Mouse (Mus musculus) frontal cortex, adult (tissue): ENCODE measurements at regions not wholly inside any gene's neighbourhood (a gene's known extent, or its start where the extent isn't known, plus 50 kb on each side); places are given as distances from the start of the nearest gene placed in this dataset.

Source experiments
- ATAC-seq: cut with Nextera tagmentation; 2 replicates; pipeline ENCODE4 v1.9.2; 2017; ENCODE audit warnings: mild to moderate bottlenecking, moderate library complexity, mixed read lengths; ENCODE audit not compliant: low TSS enrichment

- peak; percentile 93 for ATAC-seq
Observed at GRCm38 (mm10) chr2:143133931-143134330, 55.7 kb downstream of the Otor start.

- no peak for ATAC-seq
Observed at GRCm38 (mm10) chr2:143149189-143149588, 70.9 kb downstream of the Otor start.

- ATAC-seq: no peak
Observed at GRCm38 (mm10) chr2:143164081-143164984, 86.1 kb downstream of the Otor start.

- ATAC-seq: no peak
Observed at GRCm38 (mm10) chr2:143166771-143167170, 88.5 kb downstream of the Otor start.

- no peak for ATAC-seq
Observed at GRCm38 (mm10) chr2:143170648-143171047, 92.4 kb downstream of the Otor start.

GRCm38 (mm10) chr2:143184614-143185013 is 106.3 kb downstream of the Otor start:
- peak; percentile 91 for ATAC-seq

GRCm38 (mm10) chr2:143192256-143193164 is 114.2 kb downstream of the Otor start:
- ATAC-seq: no peak

GRCm38 (mm10) chr2:143193165-143193551 is 114.9 kb downstream of the Otor start:
- ATAC-seq: no peak

- peak; percentile 90 for ATAC-seq
Observed at GRCm38 (mm10) chr2:143199583-143200249, 121.4 kb downstream of the Otor start.

GRCm38 (mm10) chr2:143206053-143206452 is 127.8 kb downstream of the Otor start:
- ATAC-seq: peak; percentile 96

GRCm38 (mm10) chr2:143207191-143207590 is 128.9 kb downstream of the Otor start:
- no peak for ATAC-seq

- ATAC-seq: no peak
Observed at GRCm38 (mm10) chr2:143217251-143217650, 139.0 kb downstream of the Otor start.

GRCm38 (mm10) chr2:143217760-143218358 is 139.6 kb downstream of the Otor start:
- ATAC-seq: peak; percentile 81

- peak; percentile 20; the same call in 1 of the 2 replicates for ATAC-seq
Observed at GRCm38 (mm10) chr2:143222326-143222725, 144.1 kb downstream of the Otor start.

GRCm38 (mm10) chr2:143224410-143225130 is 146.3 kb downstream of the Otor start:
- ATAC-seq: peak; percentile 76

- ATAC-seq: peak; percentile 76
Observed at GRCm38 (mm10) chr2:143233795-143234194, 155.5 kb downstream of the Otor start.

- peak; percentile 94 for ATAC-seq
Observed at GRCm38 (mm10) chr2:143240274-143240673, 162.0 kb downstream of the Otor start.

- peak; percentile 60 for ATAC-seq
Observed at GRCm38 (mm10) chr2:143243741-143244140, 165.5 kb downstream of the Otor start.

GRCm38 (mm10) chr2:143246131-143246665 is 167.9 kb downstream of the Otor start:
- ATAC-seq: no peak

- no peak for ATAC-seq
Observed at GRCm38 (mm10) chr2:143269026-143269425, 190.8 kb downstream of the Otor start.
